Mouse (Mus musculus) heart, embryonic 11.5 days (tissue): ENCODE measurements at regions not wholly inside any gene's neighbourhood (a gene's known extent, or its start where the extent isn't known, plus 50 kb on each side); places are given as distances from the start of the nearest gene placed in this dataset.

Source experiments
- ATAC-seq: fragments of 200-750 bp; cut with Nextera tagmentation; replicated peaks from 2 replicates; pipeline ENCODE4 v1.8.0; 2017; ENCODE audit warnings: moderate library complexity; ENCODE audit not compliant: insufficient number of reproducible peaks, low FRiP score, low TSS enrichment
- H3K27ac ChIP-seq: fragments of 300-500 bp; sonication (generic); 2 replicates; pipeline ENCODE4 v1.5.1; 2014; ENCODE audit warnings: mild to moderate bottlenecking, low read depth, low read length
- H3K27me3 ChIP-seq: fragments of 300-500 bp; sonication (generic); 2 replicates; pipeline ENCODE4 v1.6.1; 2014; ENCODE audit warnings: mild to moderate bottlenecking, low read length, mixed read lengths; ENCODE audit not compliant: control insufficient read depth, insufficient read depth
- H3K36me3 ChIP-seq: fragments of 300-500 bp; sonication (generic); 2 replicates; pipeline ENCODE4 v1.6.1; 2014; ENCODE audit warnings: mild to moderate bottlenecking, low read length, moderate library complexity, mixed read lengths; ENCODE audit not compliant: control insufficient read depth, insufficient read depth
- H3K4me1 ChIP-seq: fragments of 300-500 bp; sonication (generic); 2 replicates; pipeline ENCODE4 v1.6.1; 2014; ENCODE audit warnings: low read length; ENCODE audit not compliant: control insufficient read depth, insufficient read depth
- H3K4me2 ChIP-seq: fragments of 300-500 bp; sonication (generic); 2 replicates; pipeline ENCODE4 v1.6.1; 2014; ENCODE audit warnings: mild to moderate bottlenecking, moderate library complexity
- H3K4me3 ChIP-seq: fragments of 300-500 bp; sonication (generic); 2 replicates; pipeline ENCODE4 v1.5.1; 2014; ENCODE audit warnings: low read depth, low read length
- H3K9ac ChIP-seq: fragments of 300-500 bp; sonication (generic); 2 replicates; pipeline ENCODE4 v1.6.1; 2014; ENCODE audit warnings: mild to moderate bottlenecking, low read depth, low read length, moderate library complexity
- H3K9me3 ChIP-seq: fragments of 300-500 bp; sonication (generic); replicated peaks from 2 replicates; pipeline ENCODE4 v1.6.1; 2016; ENCODE audit warnings: low read length; ENCODE audit not compliant: control insufficient read depth
- WGBS: fragments of 180-500 bp; shearing (Covaris S2); extraction: QIAGEN DNeasy Blood & Tissue Kit; methylation state at CpG from one replicate; pipeline ENCODE4 v1.1.7; 2014; ENCODE audit not compliant: insufficient replicate concordance; 5-methylcytosine and 5-hydroxymethylcytosine counted together

DNA sequence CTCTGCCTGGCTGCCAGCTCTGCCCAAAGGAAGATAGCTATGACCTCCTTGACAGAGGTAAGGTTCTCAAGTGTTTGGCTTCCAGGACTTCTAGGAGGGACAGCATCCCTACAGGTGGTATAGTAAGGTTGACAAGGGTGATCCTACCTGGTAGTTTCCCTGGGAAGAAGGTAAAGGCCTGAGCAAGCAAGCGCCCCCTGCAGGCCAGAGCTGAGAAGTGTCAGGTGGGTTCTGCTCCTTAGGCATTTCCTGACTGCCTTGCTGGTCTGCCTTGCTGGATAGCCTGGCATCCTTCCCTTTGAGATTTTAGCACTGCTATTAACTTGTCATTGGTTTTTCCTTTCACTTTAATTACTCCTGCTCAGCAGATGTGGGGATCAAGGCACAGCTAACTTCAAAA is 70.4 kb upstream of the Camk1g start:
- Histone ChIP-seq H3K9ac (no peak overlapping the region), H3K27me3 (no peaks in the 10 kb centered on the region)
- WGBS: 0% methylated on average over 1 of the region's 1 CpGs

GRCm38 (mm10) chr1:193434281-193434680 is 64.2 kb upstream of the Camk1g start:
- no peak overlapping the region for H3K9ac ChIP-seq
- H3K4me3 ChIP-seq: no peak overlapping the region
- no peaks in the 10 kb centered on the region for H3K4me1 ChIP-seq
- no peak overlapping the region for H3K4me2 ChIP-seq
- 72% methylated on average over 4 of the region's 4 CpGs for WGBS
- no peak for ATAC-seq
- H3K27me3 ChIP-seq: no peaks in the 10 kb centered on the region
- H3K27ac ChIP-seq: no peak overlapping the region
- no peaks in the 10 kb centered on the region for H3K9me3 ChIP-seq
- H3K36me3 ChIP-seq: no peaks in the 10 kb centered on the region

More for the DNA sequence above, 70.4 kb upstream of the Camk1g start:
- Histone ChIP-seq H3K9me3 (no peaks in the 10 kb centered on the region), H3K27ac (no peak overlapping the region), H3K36me3 (no peaks in the 10 kb centered on the region), H3K4me1 (no peaks in the 10 kb centered on the region), H3K4me2 (no peak overlapping the region), H3K4me3 (no peak overlapping the region)
- no peak for ATAC-seq

GRCm38 (mm10) chr1:193433493-193434021 is 63.5 kb upstream of the Camk1g start:
- H3K4me3 ChIP-seq: no peak overlapping the region
- no peak overlapping the region for H3K4me2 ChIP-seq
- H3K4me1 ChIP-seq: no peaks in the 10 kb centered on the region
- H3K36me3 ChIP-seq: no peaks in the 10 kb centered on the region
- WGBS: 58% methylated on average over 7 of the region's 7 CpGs
- no peak overlapping the region for H3K9ac ChIP-seq
- H3K27ac ChIP-seq: no peak overlapping the region
- H3K9me3 ChIP-seq: no peaks in the 10 kb centered on the region
- H3K27me3 ChIP-seq: no peaks in the 10 kb centered on the region
- ATAC-seq: no peak

GRCm38 (mm10) chr1:193430231-193430630 is 60.1 kb upstream of the Camk1g start:
- H3K27ac ChIP-seq: no peak overlapping the region
- no peak overlapping the region for H3K4me2 ChIP-seq
- no peak overlapping the region for H3K4me3 ChIP-seq
- no peak for ATAC-seq
- H3K9ac ChIP-seq: no peak overlapping the region
- no peaks in the 10 kb centered on the region for H3K4me1 ChIP-seq
- H3K9me3 ChIP-seq: no peaks in the 10 kb centered on the region
- H3K27me3 ChIP-seq: no peaks in the 10 kb centered on the region
- H3K36me3 ChIP-seq: no peaks in the 10 kb centered on the region
- 49% methylated on average over 8 of the region's 8 CpGs for WGBS

DNA sequence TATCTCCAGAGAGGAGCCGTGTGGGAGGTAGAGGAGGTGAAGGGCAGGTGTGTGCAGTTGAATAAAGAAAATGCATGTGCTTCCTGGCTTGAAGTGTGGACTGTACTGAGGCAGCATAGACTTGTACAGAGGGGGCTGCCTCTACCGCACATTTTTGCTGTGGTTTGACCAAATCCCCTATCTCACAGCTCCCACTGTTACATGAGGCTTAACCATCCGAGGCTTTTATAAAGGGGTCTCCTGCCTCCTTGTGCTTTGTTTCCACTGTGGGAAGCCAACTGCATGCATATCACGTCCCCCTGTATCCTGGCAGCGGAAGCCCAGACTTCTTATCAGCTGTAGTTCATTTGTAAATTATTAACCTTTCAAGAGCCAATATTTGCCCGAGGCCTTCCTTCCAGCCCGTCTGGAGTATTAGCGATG is 53.6 kb upstream of the Camk1g start:
- H3K4me1 ChIP-seq: peaks cover 18% of the 10 kb centered on the region
- no peak for ATAC-seq
- H3K9me3 ChIP-seq: no peaks in the 10 kb centered on the region
- 30% methylated on average over 8 of the region's 8 CpGs for WGBS
- no peaks in the 10 kb centered on the region for H3K36me3 ChIP-seq
- no peak overlapping the region for H3K27ac ChIP-seq
- H3K27me3 ChIP-seq: no peaks in the 10 kb centered on the region
- no peak overlapping the region for H3K4me2 ChIP-seq
- no peak overlapping the region for H3K4me3 ChIP-seq
- peak overlapping the region; percentile 43; the same call in 1 of the 2 replicates for H3K9ac ChIP-seq

DNA sequence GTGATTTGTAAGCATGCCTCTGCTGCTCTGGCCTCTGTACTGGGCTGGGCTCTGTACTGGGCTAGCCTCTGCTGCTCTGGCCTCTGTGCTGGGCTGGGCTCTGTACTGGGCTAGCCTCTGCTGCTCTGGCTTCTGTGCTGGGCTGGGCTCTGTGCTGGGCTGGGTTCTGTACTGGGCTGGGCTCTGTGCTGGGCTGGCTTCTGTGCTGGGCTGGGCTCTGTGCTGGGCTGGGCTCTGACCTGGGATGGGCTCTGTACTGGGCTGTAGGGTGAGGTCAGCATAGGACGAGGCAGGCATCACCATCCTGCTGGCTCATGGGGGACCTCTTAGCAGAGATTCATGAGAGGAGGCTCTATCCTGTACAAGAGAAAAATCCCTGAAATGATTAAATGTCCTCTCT is 52.8 kb upstream of the Camk1g start:
- ATAC-seq: peak; percentile 43; the same call in 1 of the 2 replicates
- H3K4me1 ChIP-seq: peaks cover 23% of the 10 kb centered on the region
- H3K9ac ChIP-seq: no peak overlapping the region
- no peak overlapping the region for H3K4me3 ChIP-seq
- no peak overlapping the region for H3K27ac ChIP-seq
- no peaks in the 10 kb centered on the region for H3K27me3 ChIP-seq
- no peaks in the 10 kb centered on the region for H3K36me3 ChIP-seq
- no peak overlapping the region for H3K4me2 ChIP-seq
- WGBS: 59% methylated on average over 1 of the region's 1 CpGs
- no peaks in the 10 kb centered on the region for H3K9me3 ChIP-seq

GRCm38 (mm10) chr1:193421820-193422219 is 51.7 kb upstream of the Camk1g start:
- ATAC-seq: no peak
- WGBS: 84% methylated on average over 1 of the region's 1 CpGs
- Histone ChIP-seq H3K9me3 (no peaks in the 10 kb centered on the region), H3K4me1 (peaks cover 23% of the 10 kb centered on the region), H3K36me3 (no peaks in the 10 kb centered on the region), H3K4me3 (no peak overlapping the region), H3K9ac (no peak overlapping the region), H3K27me3 (no peaks in the 10 kb centered on the region), H3K4me2 (no peak overlapping the region), H3K27ac (no peak overlapping the region)

DNA sequence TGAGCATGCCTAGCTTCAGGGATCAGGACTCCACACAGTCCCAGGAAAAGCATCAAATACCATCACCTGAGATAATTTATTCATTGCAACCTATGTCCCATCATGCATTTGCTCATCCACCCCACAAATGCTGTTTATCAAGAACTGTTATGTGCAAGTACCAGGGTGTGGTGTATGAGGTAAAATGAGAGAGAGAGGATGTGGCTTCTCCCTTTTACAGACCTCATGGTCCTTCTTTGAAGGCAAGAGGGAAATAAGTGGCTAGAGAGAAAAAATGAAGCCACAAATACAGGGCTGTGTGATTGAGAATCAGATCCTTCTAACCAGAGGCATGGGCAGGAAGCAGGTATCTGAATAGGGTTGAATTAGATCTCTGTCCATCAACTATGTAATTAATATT is 51.3 kb upstream of the Camk1g start:
- no peaks in the 10 kb centered on the region for H3K9me3 ChIP-seq
- H3K4me2 ChIP-seq: no peak overlapping the region
- H3K27me3 ChIP-seq: no peaks in the 10 kb centered on the region

More for the DNA sequence above, 51.3 kb upstream of the Camk1g start:
- no peak overlapping the region for H3K27ac ChIP-seq
- ATAC-seq: no peak
- H3K4me3 ChIP-seq: no peak overlapping the region
- no peak overlapping the region for H3K9ac ChIP-seq
- peaks cover 23% of the 10 kb centered on the region for H3K4me1 ChIP-seq
- H3K36me3 ChIP-seq: no peaks in the 10 kb centered on the region
